Mouse (Mus musculus) erythroblast, embryonic 14.5 days (primary cell): Measurements from ENCODE around the gene Adat1.

ENCODE experiments used
- GATA1 ChIP-seq: IDR thresholded peaks from 2 replicates; pipeline ENCODE4 v1.6.1; 2012; ENCODE audit warnings: low read length, inconsistent platforms, mixed read lengths
- TAL1 ChIP-seq: IDR thresholded peaks from 3 replicates; pipeline ENCODE4 v1.6.1; 2012; ENCODE audit warnings: low read length, inconsistent platforms, mixed read lengths

DNA sequence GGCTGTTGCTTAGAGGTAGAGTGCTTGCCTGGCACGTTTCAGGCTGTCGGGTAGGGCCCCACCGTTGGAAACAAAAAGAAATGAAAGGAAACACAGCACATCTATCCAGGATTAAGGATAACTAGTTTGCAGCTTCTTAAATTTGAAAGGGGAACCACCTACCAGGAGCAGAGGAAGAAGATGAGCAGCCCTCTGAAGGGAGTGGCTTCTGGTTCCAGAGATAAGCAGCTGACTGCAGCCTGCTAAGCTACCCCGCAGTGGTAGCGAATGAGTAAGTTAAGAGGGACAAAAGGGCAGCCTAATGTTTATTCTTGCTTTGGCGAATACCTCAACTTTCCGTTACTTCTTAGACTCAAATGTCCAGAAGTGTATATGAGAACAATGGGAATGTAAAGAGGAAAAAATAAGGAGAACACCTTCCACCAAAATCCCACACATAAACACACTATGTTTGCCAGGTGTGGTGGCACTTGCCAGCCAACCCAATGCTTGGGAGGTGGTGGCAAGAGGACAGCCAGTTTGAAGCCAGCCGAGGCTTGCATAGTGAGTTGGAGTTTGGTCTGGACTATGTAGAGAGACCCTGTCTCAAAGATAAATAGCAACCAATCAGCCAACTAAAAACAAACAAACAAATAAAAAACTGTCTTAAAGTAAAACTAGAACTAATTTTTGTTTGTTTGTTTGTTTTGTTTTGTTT, 62.3 kb downstream of the Adat1 start:
- TF ChIP-seq GATA1 (peak; percentile 77), TAL1 (peak; percentile 69)
